Mouse (Mus musculus) G1E (cell line): ENCODE measurements at regions not wholly inside any gene's neighbourhood (a gene's known extent, or its start where the extent isn't known, plus 50 kb on each side); places are given as distances from the start of the nearest gene placed in this dataset.

Source experiments
- ATAC-seq: 2 replicates; pipeline ENCODE4 v1.8.0; 2016; ENCODE audit warnings: mild to moderate bottlenecking; ENCODE audit not compliant: insufficient number of reproducible peaks, poor library complexity, low FRiP score, severe bottlenecking; ENCODE audit errors: extremely low read depth
- DNase-seq: peaks from one replicate; pipeline ENCODE4 v3.0.0; 2012; ENCODE audit warnings: low spot score
- H3K27me3 ChIP-seq: 2 replicates; pipeline ENCODE4 v1.6.1; 2012; ENCODE audit warnings: mild to moderate bottlenecking, low read length, inconsistent platforms; ENCODE audit not compliant: insufficient read depth
- H3K36me3 ChIP-seq: replicated peaks from 2 replicates; pipeline ENCODE3; 2012; ENCODE audit warnings: mild to moderate bottlenecking, inconsistent platforms
- H3K4me1 ChIP-seq: 2 replicates; pipeline ENCODE4 v1.6.1; 2012; ENCODE audit warnings: low read depth, low read length, inconsistent platforms, mixed read lengths; ENCODE audit not compliant: insufficient read depth
- H3K4me3 ChIP-seq: 2 replicates; pipeline ENCODE4 v1.5.1; 2012; ENCODE audit warnings: low read depth, mild to moderate bottlenecking, inconsistent platforms, low read length, moderate library complexity, mixed read lengths
- H3K9me3 ChIP-seq: replicated peaks from 2 replicates; pipeline ENCODE4 v1.6.1; 2012; ENCODE audit warnings: inconsistent platforms
- CTCF ChIP-seq: IDR thresholded peaks from 2 replicates; pipeline ENCODE4 v1.5.1; 2012; ENCODE audit warnings: low read depth, low read length, inconsistent platforms, mixed read lengths
- GATA1 ChIP-seq: IDR thresholded peaks from 2 replicates; pipeline ENCODE4 v1.6.1; 2012; ENCODE audit warnings: borderline replicate concordance, low read length, inconsistent platforms, mixed read lengths
- GATA2 ChIP-seq: IDR thresholded peaks from 2 replicates; pipeline ENCODE4 v1.6.1; 2012; ENCODE audit warnings: low read depth, low read length, inconsistent platforms, borderline replicate concordance
- POLR2AphosphoS5 ChIP-seq: IDR thresholded peaks from 2 replicates; pipeline ENCODE4 v1.6.1; 2012; ENCODE audit warnings: low read depth, low read length, inconsistent platforms; ENCODE audit not compliant: insufficient replicate concordance
- TAL1 ChIP-seq: conservative IDR thresholded peaks from 2 replicates; pipeline ENCODE4 v1.6.1; 2012; ENCODE audit warnings: low read depth, low read length, inconsistent platforms, mixed read lengths

GRCm38 (mm10) chrX:42402335-42402605 is 87.2 kb upstream of the Tex13c2 start:
- no peaks in the 10 kb centered on the region for H3K27me3 ChIP-seq
- H3K4me3 ChIP-seq, result no peak overlapping the region
- ATAC-seq (no peak), DNase-seq (no peak)
- no peaks in the 10 kb centered on the region for H3K9me3 ChIP-seq
- no peaks in the 10 kb centered on the region for H3K36me3 ChIP-seq
- H3K4me1 ChIP-seq, result no peaks in the 10 kb centered on the region
- TF ChIP-seq CTCF, result no peak
- TF ChIP-seq GATA2, result no peak
- TF ChIP-seq POLR2AphosphoS5, result no peak
- no peak for TF ChIP-seq GATA1
- no peak for TF ChIP-seq TAL1

- Histone ChIP-seq H3K4me1 (no peaks in the 10 kb centered on the region), H3K27me3 (no peaks in the 10 kb centered on the region), H3K9me3 (no peaks in the 10 kb centered on the region), H3K4me3 (no peak overlapping the region), H3K36me3 (no peaks in the 10 kb centered on the region)
- DNase-seq (no peak), ATAC-seq (no peak)
- no peak for TF ChIP-seq TAL1
- no peak for TF ChIP-seq POLR2AphosphoS5
- no peak for TF ChIP-seq CTCF
- no peak for TF ChIP-seq GATA1
- no peak for TF ChIP-seq GATA2
These were observed 57.4 kb upstream of the Tex13c2 start for GRCm38 (mm10) chrX:42431851-42432635.
